Mouse (Mus musculus): ENCODE measurements at regions not wholly inside any gene's neighbourhood (a gene's known extent, or its start where the extent isn't known, plus 50 kb on each side); places are given as distances from the start of the nearest gene placed in this dataset.

- DNase-seq (ENCODE audit: low spot score): no peak
These were observed 283.0 kb upstream of the Plxna2 start for GRCm38 (mm10) chr1:194334752-194335719.

GRCm38 (mm10) chr1:194332639-194333038, 285.4 kb upstream of the Plxna2 start:
- DNase-seq (ENCODE audit: low spot score): no peak

GRCm38 (mm10) chr1:194330471-194330870, 287.5 kb upstream of the Plxna2 start:
- no peak for DNase-seq (ENCODE audit: low spot score)

- DNase-seq (ENCODE audit: low spot score): no peak
These were observed 297.5 kb upstream of the Plxna2 start for GRCm38 (mm10) chr1:194320320-194321036.

GRCm38 (mm10) chr1:194318351-194318750, 299.7 kb upstream of the Plxna2 start:
- no peak for DNase-seq (ENCODE audit: low spot score)

- DNase-seq (ENCODE audit: low spot score): no peak
These were observed 302.4 kb upstream of the Plxna2 start for GRCm38 (mm10) chr1:194315593-194315992.

- no peak for DNase-seq (ENCODE audit: low spot score)
These were observed 307.6 kb upstream of the Plxna2 start for GRCm38 (mm10) chr1:194310373-194310772.

- DNase-seq (ENCODE audit: low spot score): no peak
These were observed 309.4 kb upstream of the Plxna2 start for GRCm38 (mm10) chr1:194308648-194309047.

- no peak for DNase-seq (ENCODE audit: low spot score)
These were observed 314.1 kb upstream of the Plxna2 start for GRCm38 (mm10) chr1:194303951-194304350.

- DNase-seq (ENCODE audit: low spot score): no peak
These were observed 315.2 kb upstream of the Plxna2 start for GRCm38 (mm10) chr1:194302775-194303174.

GRCm38 (mm10) chr1:194281941-194282340, 336.1 kb upstream of the Plxna2 start:
- no peak for DNase-seq (ENCODE audit: low spot score)

GRCm38 (mm10) chr1:194268028-194268427, 350.0 kb upstream of the Plxna2 start:
- DNase-seq (ENCODE audit: low spot score): no peak

GRCm38 (mm10) chr1:194262374-194262773, 355.6 kb upstream of the Plxna2 start:
- DNase-seq (ENCODE audit: low spot score): no peak

- DNase-seq (ENCODE audit: low spot score): no peak
These were observed 358.1 kb upstream of the Plxna2 start for GRCm38 (mm10) chr1:194259957-194260356.

- no peak for DNase-seq (ENCODE audit: low spot score)
These were observed 373.1 kb upstream of the Plxna2 start for GRCm38 (mm10) chr1:194244776-194245366.

- DNase-seq (ENCODE audit: low spot score): no peak
These were observed 376.9 kb upstream of the Plxna2 start for GRCm38 (mm10) chr1:194241111-194241510.

- DNase-seq (ENCODE audit: low spot score): no peak
These were observed 386.8 kb upstream of the Plxna2 start for GRCm38 (mm10) chr1:194231206-194231605.

- DNase-seq (ENCODE audit: low spot score): no peak
These were observed 391.4 kb upstream of the Plxna2 start for GRCm38 (mm10) chr1:194226550-194227160.

GRCm38 (mm10) chr1:194225786-194226185, 392.2 kb upstream of the Plxna2 start:
- no peak for DNase-seq (ENCODE audit: low spot score)

GRCm38 (mm10) chr1:194224046-194224445, 394.0 kb upstream of the Plxna2 start:
- no peak for DNase-seq (ENCODE audit: low spot score)

- DNase-seq (ENCODE audit: low spot score): no peak
These were observed 394.4 kb upstream of the Plxna2 start for GRCm38 (mm10) chr1:194223610-194224009.

- DNase-seq (ENCODE audit: low spot score): peak; percentile 77
These were observed 395.0 kb upstream of the Plxna2 start for GRCm38 (mm10) chr1:194223015-194223414.
